Mouse (Mus musculus): ENCODE data around the gene Klhl20. TPM values are rescaled to one million over a fixed set of nuclear protein-coding genes. Genes with fewer than 3 reads are reported as not detected.

Klhl20 gene
- polyA plus RNA-seq (2012; rRNA removed): 3.2 and 4.1 TPM in 2 replicates

DNA sequence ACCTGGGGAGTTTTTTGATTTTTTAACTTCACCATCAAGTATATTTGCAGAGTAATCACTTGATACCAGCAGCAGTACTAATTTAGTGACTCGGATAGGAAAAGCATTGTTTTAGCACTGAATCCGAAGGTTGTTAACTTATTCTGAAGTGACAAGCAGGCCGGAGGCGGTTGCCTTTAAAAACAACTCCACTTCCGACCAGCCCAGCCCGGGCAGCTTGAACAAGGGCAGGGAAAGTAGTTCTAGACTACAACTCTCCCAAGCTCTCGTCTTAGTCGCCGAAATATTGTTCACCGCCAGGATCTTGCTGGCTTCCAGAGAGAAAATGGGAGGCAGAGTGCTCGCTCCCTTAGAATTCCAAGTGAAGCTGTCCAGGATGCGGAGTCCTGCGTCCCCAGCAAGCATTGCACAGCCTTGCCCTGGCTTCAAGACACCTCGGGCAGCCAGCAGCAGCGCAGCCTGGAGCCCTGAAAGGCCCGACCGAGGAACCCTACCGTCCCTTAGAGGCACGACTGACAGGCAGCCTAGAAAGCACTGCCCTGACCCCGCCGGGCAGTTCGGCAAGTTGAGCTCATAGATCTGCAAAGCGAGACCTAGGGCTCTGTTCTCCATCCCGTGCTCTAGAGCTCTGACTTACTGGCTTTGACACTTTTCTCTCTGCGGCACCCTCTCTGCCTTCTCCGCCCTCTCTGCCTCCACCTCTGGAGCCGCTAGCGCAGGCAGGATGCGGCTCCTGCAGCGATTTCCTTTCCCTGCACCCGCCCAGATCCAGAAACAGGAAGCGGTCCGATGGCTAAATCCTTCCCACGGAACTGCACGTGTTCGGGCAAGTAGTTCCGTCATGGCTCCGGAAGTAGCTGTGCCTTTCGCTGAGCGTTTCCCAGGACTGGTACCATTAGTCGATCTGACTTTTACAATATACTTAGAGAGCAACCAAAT, at the start of gene Klhl20:
TSS of gene Klhl20 (minus strand) at position 786 of the 939 bp plus-strand sequence.

DNA sequence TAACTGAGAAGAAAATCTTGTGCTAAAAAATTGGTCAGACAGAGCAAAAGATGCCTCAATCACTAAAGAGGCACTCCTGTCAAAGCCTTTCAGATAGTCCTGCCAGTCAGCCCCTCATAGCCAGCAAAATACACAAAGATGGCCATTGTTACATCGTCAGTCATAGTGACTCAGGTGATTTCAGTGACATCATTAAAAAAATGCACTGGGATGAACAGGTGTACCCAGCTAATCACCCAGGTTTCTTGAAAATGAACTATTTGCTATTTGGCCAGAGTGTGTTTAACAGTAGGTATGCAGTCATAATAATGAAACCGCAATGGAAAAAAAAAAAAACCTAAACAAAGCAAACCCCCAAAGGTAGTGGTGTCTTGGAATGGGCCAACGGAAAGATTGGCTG, 27.9 kb upstream of the Klhl20 start, which contains the start of gene Tex50:
TSS of gene Tex50 (minus strand) at position 101 of the 400 bp plus-strand sequence.

DNA sequence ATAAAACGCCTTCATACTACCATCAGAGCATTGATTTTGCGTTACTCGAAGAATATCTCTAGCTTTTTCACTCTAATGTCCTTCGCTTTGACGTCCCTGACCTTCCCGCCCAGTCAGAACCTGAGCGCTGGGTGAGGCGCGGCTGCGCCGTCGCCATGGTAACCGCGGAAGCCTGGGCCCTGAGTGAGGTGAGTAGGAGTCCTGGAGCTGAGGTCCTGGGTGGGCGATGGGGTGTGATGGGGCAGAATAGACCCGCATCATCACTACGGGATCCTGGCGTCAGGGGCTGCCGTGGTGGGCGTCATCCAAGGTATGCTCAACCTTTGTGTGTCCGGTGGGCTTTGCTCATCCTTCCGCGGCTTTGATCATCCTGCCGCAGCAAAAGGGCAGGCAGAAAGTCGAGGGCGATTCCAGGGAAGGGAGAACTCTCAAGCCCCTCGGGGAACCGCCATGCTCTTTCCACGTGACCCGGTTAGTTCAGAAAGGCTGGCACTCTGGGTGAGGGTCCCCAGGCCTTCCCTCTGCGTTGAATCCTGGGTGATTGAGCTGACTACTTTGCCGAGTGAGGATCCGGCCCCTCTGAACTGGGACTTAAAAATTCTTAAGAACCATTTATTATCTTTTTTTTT, 11.3 kb upstream of the Klhl20 start, which contains the start of gene Ankrd45:
TSS of gene Ankrd45 (plus strand) at position 161 of the 629 bp plus-strand sequence.

DNA sequence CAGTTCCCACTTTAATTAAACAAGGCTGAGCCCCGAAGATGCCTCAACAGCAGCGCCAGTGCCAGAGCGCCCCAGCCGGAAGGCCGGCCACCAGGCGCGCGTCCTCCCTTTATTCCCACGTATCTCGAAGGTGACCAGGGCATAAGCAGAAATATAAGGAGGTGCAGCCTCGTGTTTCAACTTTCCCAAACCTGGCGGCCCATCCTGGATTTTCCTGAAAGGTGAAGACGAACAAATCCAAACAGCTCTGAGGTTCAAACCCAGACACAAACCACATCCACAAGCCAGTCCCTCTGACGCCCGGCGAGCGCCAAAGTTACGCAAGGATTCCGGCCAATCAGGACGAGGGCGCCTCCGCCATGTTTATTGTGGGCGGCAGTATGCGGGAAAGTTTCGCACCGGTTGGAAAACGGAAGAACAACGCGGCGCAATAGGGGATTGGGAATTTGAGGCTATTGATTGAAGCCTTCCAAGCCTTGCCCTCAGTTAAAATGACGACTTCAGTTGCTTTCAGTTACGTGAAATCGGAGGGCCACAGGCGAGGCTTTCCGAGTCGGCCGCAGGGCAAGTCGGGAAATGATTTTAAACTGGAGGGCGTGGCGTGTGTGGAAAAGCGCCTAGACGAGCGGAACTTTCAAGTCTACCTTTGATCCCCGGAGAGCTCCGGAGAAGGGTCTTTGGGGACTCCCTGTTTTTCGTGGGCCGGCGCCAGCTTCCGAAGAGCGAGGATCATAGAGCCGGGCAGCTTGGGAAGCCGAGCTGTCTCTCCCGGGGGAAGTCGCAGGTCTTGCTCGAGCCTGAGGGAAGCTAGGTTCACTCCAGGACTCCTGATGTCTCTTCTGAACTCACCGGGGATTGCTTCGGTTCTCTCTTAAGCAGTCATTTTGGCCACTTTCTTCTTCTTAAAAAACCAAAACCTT, 60.7 kb downstream of the Klhl20 start, which contains the start of the genes Dars2 and Cenpl:
TSS of gene Dars2 (minus strand) at position 307 of the 920 bp plus-strand sequence.
TSS of gene Cenpl (plus strand) at position 362 of the 920 bp plus-strand sequence.

Other genes starting within 250 kb of the Klhl20 start
- 10.5 and 11.5 TPM in 2 replicates for gene Rc3h1, start 225.1 kb downstream of the Klhl20 start, polyA plus RNA-seq (2012; rRNA removed)
- gene Serpinc1, start 152.9 kb downstream of the Klhl20 start, polyA plus RNA-seq (2012; rRNA removed): 2.3 and 2.6 TPM in 2 replicates
- gene Zbtb37, start 96.7 kb downstream of the Klhl20 start, polyA plus RNA-seq (2012; rRNA removed): 0.45 and 0.47 TPM in 2 replicates
- 6.7 and 7.2 TPM in 2 replicates for gene Dars2, start 60.9 kb downstream of the Klhl20 start, polyA plus RNA-seq (2012; rRNA removed)
- gene Cenpl, start 60.8 kb downstream of the Klhl20 start, polyA plus RNA-seq (2012; rRNA removed): 0.87 and 0.98 TPM in 2 replicates
- 0.02 and 0.06 TPM in 2 replicates for gene Ankrd45, start 11.2 kb upstream of the Klhl20 start, polyA plus RNA-seq (2012; rRNA removed)
- gene Tex50, start 27.8 kb upstream of the Klhl20 start, polyA plus RNA-seq (2012; rRNA removed): not detected in 2 replicates
- gene Prdx6, start 119.7 kb upstream of the Klhl20 start, polyA plus RNA-seq (2012; rRNA removed): 468 and 607 TPM in 2 replicates

Data from colon, adult 2 months (tissue).